Mouse (Mus musculus) lung, postnatal 0 days (tissue): ENCODE measurements around the gene Sys1. TPM values are rescaled to one million over a fixed set of nuclear protein-coding genes. Genes with fewer than 3 reads are reported as not detected.

ENCODE experiments used
- ATAC-seq: fragments of 200-750 bp; cut with Nextera tagmentation; 2 replicates; pipeline ENCODE4 v1.8.0; 2017; ENCODE audit warnings: moderate library complexity
- DNase-seq: peaks from one replicate; pipeline ENCODE4 v3.0.0-alpha.2; 2016; ENCODE audit warnings: low spot score
- H3K27ac ChIP-seq: fragments of 300-500 bp; sonication (generic); 2 replicates; pipeline ENCODE4 v1.5.1; 2014; ENCODE audit warnings: antibody characterized with exemption, mild to moderate bottlenecking, low read length, mixed read lengths
- H3K27me3 ChIP-seq: fragments of 300-500 bp; sonication (generic); replicated peaks from 2 replicates; pipeline ENCODE4 v1.6.1; 2014; ENCODE audit warnings: low read length, mixed read lengths; ENCODE audit not compliant: insufficient read depth
- H3K36me3 ChIP-seq: fragments of 300-500 bp; sonication (generic); 2 replicates; pipeline ENCODE4 v1.6.1; 2014; ENCODE audit warnings: low read length, mixed read lengths; ENCODE audit not compliant: insufficient read depth
- H3K4me1 ChIP-seq: fragments of 300-500 bp; sonication (generic); 2 replicates; pipeline ENCODE4 v1.6.1; 2014; ENCODE audit warnings: antibody characterized with exemption, low read depth, low read length, mixed read lengths; ENCODE audit not compliant: insufficient read depth
- H3K4me2 ChIP-seq: fragments of 300-500 bp; sonication (generic); replicated peaks from 2 replicates; pipeline ENCODE4 v1.6.1; 2014; ENCODE audit warnings: low read depth, mild to moderate bottlenecking, low read length, moderate library complexity, mixed read lengths
- H3K4me3 ChIP-seq: fragments of 300-500 bp; sonication (generic); 2 replicates; pipeline ENCODE4 v1.5.1; 2014; ENCODE audit warnings: low read depth, low read length
- H3K9ac ChIP-seq: fragments of 300-500 bp; sonication (generic); replicated peaks from 2 replicates; pipeline ENCODE4 v1.6.1; 2014; ENCODE audit warnings: low read depth, mild to moderate bottlenecking
- H3K9me3 ChIP-seq: fragments of 300-500 bp; sonication (generic); 2 replicates; pipeline ENCODE4 v1.6.1; 2016; ENCODE audit warnings: low read length, mixed read lengths
- CTCF ChIP-seq: IDR thresholded peaks from 2 replicates; pipeline ENCODE4 v1.5.1; 2016; ENCODE audit warnings: antibody characterized with exemption, mild to moderate bottlenecking
- EP300 ChIP-seq: IDR thresholded peaks from 2 replicates; pipeline ENCODE4 v1.6.1; 2016; ENCODE audit warnings: antibody characterized with exemption, mild to moderate bottlenecking, control low read depth
- WGBS: fragments of 180-500 bp; shearing (Covaris S2); extraction: QIAGEN DNeasy Blood & Tissue Kit; methylation state at CpG from one replicate; pipeline ENCODE4 v1.1.7; 2014; 5-methylcytosine and 5-hydroxymethylcytosine counted together
- polyA plus RNA-seq: library from polyadenylated mRNA; unstranded; fragments of >200 nt; fragmentation: Nextera tagmentation; extraction: Ambion mirVana; gene quantifications from 2 replicates; pipeline ENCODE4 v1.2.1, GENCODE M21; 2015

Sys1 gene
- polyA plus RNA-seq, 1 experiment from 2014 or later = 66.2 TPM

- Histone ChIP-seq H3K9ac (peak within 1 kb of the TSS; percentile 82), H3K9me3 (no peaks in the 10 kb centered on the region), H3K4me2 (peak within 1 kb of the TSS; percentile 81), H3K4me3 (peak within 1 kb of the TSS; percentile 90), H3K27me3 (no peaks in the 10 kb centered on the region), H3K36me3 (0 out of 2 replicates have a peak, but pooled peaks cover 16% of the 10 kb centered on the region), H3K27ac (peak within 1 kb of the TSS; percentile 82), H3K4me1 (peaks cover 12% of the 10 kb centered on the region)
- peak; percentile 96 for ATAC-seq
- no peak for TF ChIP-seq EP300
- peak; percentile 82 for TF ChIP-seq CTCF
- under 1% methylated on average over 66 of the region's 79 CpGs for WGBS
- DNase-seq = peak; percentile 99
Observed at GRCm38 (mm10) chr2:164460745-164461551, 4.2 kb downstream of the Sys1 start, which contains the start of gene Gm20458. Gm20458 (plus strand) TSS chr2:164460967.

GRCm38 (mm10) chr2:164465161-164465560 lies 8.4 kb downstream of the Sys1 start:
- no peak for DNase-seq
- no peak for ATAC-seq
- 0 out of 2 replicates have a peak, but pooled peaks cover 16% of the 10 kb centered on the region for H3K36me3 ChIP-seq
- H3K4me3 ChIP-seq = no peak overlapping the region
- no peak overlapping the region for H3K9ac ChIP-seq
- no peaks in the 10 kb centered on the region for H3K9me3 ChIP-seq
- TF ChIP-seq EP300 = no peak
- TF ChIP-seq CTCF = no peak
- peaks cover 3% of the 10 kb centered on the region; the same call in 1 of the 2 replicates for H3K4me1 ChIP-seq
- no peak overlapping the region for H3K4me2 ChIP-seq
- H3K27me3 ChIP-seq = no peaks in the 10 kb centered on the region
- H3K27ac ChIP-seq = no peak overlapping the region

GRCm38 (mm10) chr2:164466787-164467186 lies 10.0 kb downstream of the Sys1 start:
- Histone ChIP-seq H3K9ac (no peak overlapping the region), H3K9me3 (no peaks in the 10 kb centered on the region), H3K4me2 (no peak overlapping the region), H3K27me3 (no peaks in the 10 kb centered on the region), H3K4me3 (no peak overlapping the region), H3K27ac (no peak overlapping the region), H3K4me1 (peaks cover 3% of the 10 kb centered on the region; the same call in 1 of the 2 replicates), H3K36me3 (0 out of 2 replicates have a peak, but pooled peaks cover 16% of the 10 kb centered on the region)
- TF ChIP-seq CTCF = no peak
- no peak for TF ChIP-seq EP300
- ATAC-seq (no peak), DNase-seq (no peak)
- WGBS = 71% methylated on average over 5 of the region's 5 CpGs

GRCm38 (mm10) chr2:164470254-164470653 lies 13.5 kb downstream of the Sys1 start:
- no peak overlapping the region for H3K9ac ChIP-seq
- WGBS = 25% methylated on average over 10 of the region's 10 CpGs
- H3K27ac ChIP-seq = no peak overlapping the region
- H3K27me3 ChIP-seq = no peaks in the 10 kb centered on the region
- H3K4me2 ChIP-seq = no peak overlapping the region
- TF ChIP-seq CTCF = peak; percentile 75
- TF ChIP-seq EP300 = no peak
- peak; percentile 40; the same call in 1 of the 2 replicates for ATAC-seq
- H3K9me3 ChIP-seq = no peaks in the 10 kb centered on the region
- no peaks in the 10 kb centered on the region for H3K36me3 ChIP-seq
- no peak overlapping the region for H3K4me3 ChIP-seq
- H3K4me1 ChIP-seq = no peaks in the 10 kb centered on the region
- peak; percentile 75 for DNase-seq

GRCm38 (mm10) chr2:164473624-164474023 lies 16.9 kb downstream of the Sys1 start, which contains the start of gene Trp53tg5:
Trp53tg5 (minus strand) TSS chr2:164473724.
- Histone ChIP-seq H3K9me3 (no peaks in the 10 kb centered on the region), H3K4me3 (no peak within 1 kb of the TSS), H3K9ac (no peak within 1 kb of the TSS), H3K36me3 (no peaks in the 10 kb centered on the region), H3K27ac (no peak within 1 kb of the TSS), H3K4me1 (no peaks in the 10 kb centered on the region), H3K4me2 (no peak within 1 kb of the TSS), H3K27me3 (no peaks in the 10 kb centered on the region)
- DNase-seq (no peak), ATAC-seq (no peak)
- TF ChIP-seq CTCF = no peak
- no peak for TF ChIP-seq EP300
- WGBS = 83% methylated on average over 6 of the region's 6 CpGs

GRCm38 (mm10) chr2:164485681-164486257 lies 29.0 kb downstream of the Sys1 start, which contains the start of gene Dbndd2:
Dbndd2 (plus strand) TSS chr2:164486106.
- peak within 1 kb of the TSS; percentile 86 for H3K4me3 ChIP-seq
- no peak for TF ChIP-seq EP300
- peak within 1 kb of the TSS; percentile 47 for H3K27ac ChIP-seq
- ATAC-seq (peak; percentile 60), DNase-seq (peak; percentile 49)
- no peaks in the 10 kb centered on the region for H3K9me3 ChIP-seq
- H3K4me2 ChIP-seq = peak within 1 kb of the TSS; percentile 97
- 2% methylated on average over 24 of the region's 26 CpGs for WGBS
- no peaks in the 10 kb centered on the region for H3K27me3 ChIP-seq
- H3K4me1 ChIP-seq = no peaks in the 10 kb centered on the region; the same call in 1 of the 2 replicates
- peak within 1 kb of the TSS; percentile 48 for H3K9ac ChIP-seq
- peaks cover 8% of the 10 kb centered on the region; the same call in 1 of the 2 replicates for H3K36me3 ChIP-seq
